Mouse (Mus musculus) adipose tissue, adult 10 weeks (tissue): ENCODE data around the gene Ceacam14. TPM values are rescaled to one million over a fixed set of nuclear protein-coding genes. Genes with fewer than 3 reads are reported as not detected.

Source experiments
- polyA plus RNA-seq: library from polyadenylated mRNA; stranded (reverse); fragments of 350-450 nt; fragmentation: Illumina TruSeq; extraction: RNeasy Lipid Tissue Mini Kit (QIAGEN cat#74804); gene quantifications from one replicate; pipeline ENCODE4 v1.2.3, GENCODE M21; 2014; ENCODE audit warnings: low read depth, low replicate concordance

The Ceacam14 gene
- not detected for polyA plus RNA-seq

DNA sequence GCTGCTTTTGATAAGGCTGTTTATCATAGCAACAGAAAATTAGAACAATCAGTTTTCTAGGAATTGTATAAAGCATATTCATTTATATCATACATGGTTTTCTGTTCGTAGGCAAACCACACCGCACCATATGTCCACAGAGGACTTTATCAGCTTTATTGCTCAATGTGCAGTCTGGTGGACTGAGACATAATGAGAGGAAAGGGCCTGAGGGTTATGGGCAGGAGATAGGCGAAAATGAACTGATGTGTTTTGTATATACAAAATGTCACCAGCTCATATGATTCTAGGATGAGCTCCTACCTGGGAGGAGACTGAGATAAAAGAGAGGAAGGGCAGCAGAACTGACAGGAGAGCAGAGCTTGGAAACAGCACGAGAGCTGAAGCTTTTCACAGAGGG is at the start of gene Ceacam14:
TSS of gene Ceacam14 (plus strand) at position 301 of the 400 bp plus-strand sequence.

Other genes starting within 250 kb of the Ceacam14 start
- gene Ceacam5, start 99.4 kb upstream of the Ceacam14 start, polyA plus RNA-seq: not detected
- gene Gm5155, start 59.1 kb downstream of the Ceacam14 start, polyA plus RNA-seq: not detected
- not detected for gene Ceacam11, start 159.5 kb downstream of the Ceacam14 start, polyA plus RNA-seq
- not detected for gene Ceacam13, start 197.3 kb downstream of the Ceacam14 start, polyA plus RNA-seq